Mouse (Mus musculus): Measurements from ENCODE around the gene 3110009E18Rik. TPM values are rescaled to one million over a fixed set of nuclear protein-coding genes. Genes with fewer than 3 reads are reported as not detected.

3110009E18Rik gene
- polyA plus RNA-seq, 1 experiment from 2014 or later: 22.2 TPM

GRCm38 (mm10) chr1:120190946-120191345 lies 70.0 kb downstream of the 3110009E18Rik start:
- no peaks in the 10 kb centered on the region for H3K4me1 ChIP-seq (ENCODE audit: control insufficient read depth, insufficient read depth, low read length)
- no peaks in the 10 kb centered on the region for H3K27me3 ChIP-seq (ENCODE audit: control insufficient read depth, insufficient read depth, low read length)
- H3K4me2 ChIP-seq (replicated peaks; ENCODE audit: low read depth, low read length): no peak overlapping the region
- H3K9me3 ChIP-seq (ENCODE audit: control insufficient read depth, low read length): peaks cover 4% of the 10 kb centered on the region; the same call in 1 of the 2 replicates
- H3K36me3 ChIP-seq (ENCODE audit: control insufficient read depth, insufficient read depth, low read length): no peaks in the 10 kb centered on the region
- 85% methylated on average over 6 of the region's 6 CpGs for WGBS
- H3K27ac ChIP-seq (ENCODE audit: low read depth, low read length): no peak overlapping the region
- H3K9ac ChIP-seq (ENCODE audit: low read depth, low read length): no peak overlapping the region
- H3K4me3 ChIP-seq (ENCODE audit: low read length): no peak overlapping the region
- ATAC-seq (ENCODE audit: low FRiP score, low TSS enrichment): no peak

- no peak overlapping the region for H3K4me3 ChIP-seq (ENCODE audit: low read length)
- H3K36me3 ChIP-seq (ENCODE audit: control insufficient read depth, insufficient read depth, low read length): no peaks in the 10 kb centered on the region
- H3K27ac ChIP-seq (ENCODE audit: low read depth, low read length): no peak overlapping the region
- H3K27me3 ChIP-seq (ENCODE audit: control insufficient read depth, insufficient read depth, low read length): no peaks in the 10 kb centered on the region
- WGBS: 75% methylated on average over 6 of the region's 6 CpGs
- no peak overlapping the region for H3K4me2 ChIP-seq (replicated peaks; ENCODE audit: low read depth, low read length)
- no peaks in the 10 kb centered on the region for H3K4me1 ChIP-seq (ENCODE audit: control insufficient read depth, insufficient read depth, low read length)
- ATAC-seq (ENCODE audit: low FRiP score, low TSS enrichment): no peak
- H3K9me3 ChIP-seq (ENCODE audit: control insufficient read depth, low read length): peaks cover 4% of the 10 kb centered on the region; the same call in 1 of the 2 replicates
- H3K9ac ChIP-seq (ENCODE audit: low read depth, low read length): no peak overlapping the region
These were observed 71.3 kb downstream of the 3110009E18Rik start for GRCm38 (mm10) chr1:120192321-120192720.

- H3K9me3 ChIP-seq (ENCODE audit: control insufficient read depth, low read length): peaks cover 4% of the 10 kb centered on the region; the same call in 1 of the 2 replicates
- ATAC-seq (ENCODE audit: low FRiP score, low TSS enrichment): no peak
- H3K9ac ChIP-seq (ENCODE audit: low read depth, low read length): no peak overlapping the region
- H3K4me3 ChIP-seq (ENCODE audit: low read length): no peak overlapping the region
- H3K4me2 ChIP-seq (replicated peaks; ENCODE audit: low read depth, low read length): no peak overlapping the region
- H3K27ac ChIP-seq (ENCODE audit: low read depth, low read length): no peak overlapping the region
- H3K4me1 ChIP-seq (ENCODE audit: control insufficient read depth, insufficient read depth, low read length): no peaks in the 10 kb centered on the region
- no peaks in the 10 kb centered on the region for H3K27me3 ChIP-seq (ENCODE audit: control insufficient read depth, insufficient read depth, low read length)
- H3K36me3 ChIP-seq (ENCODE audit: control insufficient read depth, insufficient read depth, low read length): no peaks in the 10 kb centered on the region
- WGBS: 90% methylated on average over 10 of the region's 10 CpGs
These were observed 72.6 kb downstream of the 3110009E18Rik start for GRCm38 (mm10) chr1:120193586-120193985.

- Histone ChIP-seq H3K4me3 (ENCODE audit: low read length) (no peak overlapping the region), H3K9ac (ENCODE audit: low read depth, low read length) (no peak overlapping the region), H3K9me3 (ENCODE audit: control insufficient read depth, low read length) (peaks cover 4% of the 10 kb centered on the region; the same call in 1 of the 2 replicates), H3K27ac (ENCODE audit: low read depth, low read length) (no peak overlapping the region), H3K4me2 (replicated peaks; ENCODE audit: low read depth, low read length) (no peak overlapping the region), H3K27me3 (ENCODE audit: control insufficient read depth, insufficient read depth, low read length) (no peaks in the 10 kb centered on the region), H3K36me3 (ENCODE audit: control insufficient read depth, insufficient read depth, low read length) (no peaks in the 10 kb centered on the region), H3K4me1 (ENCODE audit: control insufficient read depth, insufficient read depth, low read length) (no peaks in the 10 kb centered on the region)
- 58% methylated on average over 5 of the region's 5 CpGs for WGBS
- ATAC-seq (ENCODE audit: low FRiP score, low TSS enrichment): no peak
These were observed 75.0 kb downstream of the 3110009E18Rik start for GRCm38 (mm10) chr1:120195947-120196346.

- Histone ChIP-seq H3K4me3 (ENCODE audit: low read length) (no peak overlapping the region), H3K36me3 (ENCODE audit: control insufficient read depth, insufficient read depth, low read length) (no peaks in the 10 kb centered on the region), H3K27me3 (ENCODE audit: control insufficient read depth, insufficient read depth, low read length) (no peaks in the 10 kb centered on the region), H3K27ac (ENCODE audit: low read depth, low read length) (no peak overlapping the region), H3K9ac (ENCODE audit: low read depth, low read length) (no peak overlapping the region), H3K4me2 (replicated peaks; ENCODE audit: low read depth, low read length) (no peak overlapping the region), H3K9me3 (ENCODE audit: control insufficient read depth, low read length) (no peaks in the 10 kb centered on the region), H3K4me1 (ENCODE audit: control insufficient read depth, insufficient read depth, low read length) (no peaks in the 10 kb centered on the region)
- 92% methylated on average over 2 of the region's 2 CpGs for WGBS
- no peak for ATAC-seq (ENCODE audit: low FRiP score, low TSS enrichment)
These were observed 75.7 kb downstream of the 3110009E18Rik start for GRCm38 (mm10) chr1:120196724-120197123.

- Histone ChIP-seq H3K36me3 (ENCODE audit: control insufficient read depth, insufficient read depth, low read length) (no peaks in the 10 kb centered on the region), H3K27ac (ENCODE audit: low read depth, low read length) (no peak overlapping the region), H3K27me3 (ENCODE audit: control insufficient read depth, insufficient read depth, low read length) (no peaks in the 10 kb centered on the region), H3K4me3 (ENCODE audit: low read length) (no peak overlapping the region), H3K9me3 (ENCODE audit: control insufficient read depth, low read length) (no peaks in the 10 kb centered on the region), H3K4me1 (ENCODE audit: control insufficient read depth, insufficient read depth, low read length) (no peaks in the 10 kb centered on the region), H3K4me2 (replicated peaks; ENCODE audit: low read depth, low read length) (no peak overlapping the region), H3K9ac (ENCODE audit: low read depth, low read length) (no peak overlapping the region)
- WGBS: 20% methylated on average over 5 of the region's 5 CpGs
- ATAC-seq (ENCODE audit: low FRiP score, low TSS enrichment): peak; percentile 78
These were observed 76.2 kb downstream of the 3110009E18Rik start for GRCm38 (mm10) chr1:120197189-120197588.

- Histone ChIP-seq H3K9ac (ENCODE audit: low read depth, low read length) (no peak overlapping the region), H3K27ac (ENCODE audit: low read depth, low read length) (no peak overlapping the region), H3K36me3 (ENCODE audit: control insufficient read depth, insufficient read depth, low read length) (no peaks in the 10 kb centered on the region), H3K9me3 (ENCODE audit: control insufficient read depth, low read length) (no peaks in the 10 kb centered on the region), H3K27me3 (ENCODE audit: control insufficient read depth, insufficient read depth, low read length) (no peaks in the 10 kb centered on the region), H3K4me2 (replicated peaks; ENCODE audit: low read depth, low read length) (no peak overlapping the region), H3K4me1 (ENCODE audit: control insufficient read depth, insufficient read depth, low read length) (no peaks in the 10 kb centered on the region), H3K4me3 (ENCODE audit: low read length) (no peak overlapping the region)
- WGBS: 70% methylated on average over 3 of the region's 3 CpGs
- ATAC-seq (ENCODE audit: low FRiP score, low TSS enrichment): no peak
These were observed 77.2 kb downstream of the 3110009E18Rik start for GRCm38 (mm10) chr1:120198151-120198550.

- Histone ChIP-seq H3K4me1 (ENCODE audit: control insufficient read depth, insufficient read depth, low read length) (no peaks in the 10 kb centered on the region), H3K9ac (ENCODE audit: low read depth, low read length) (no peak overlapping the region), H3K9me3 (ENCODE audit: control insufficient read depth, low read length) (no peaks in the 10 kb centered on the region), H3K27me3 (ENCODE audit: control insufficient read depth, insufficient read depth, low read length) (no peaks in the 10 kb centered on the region), H3K27ac (ENCODE audit: low read depth, low read length) (no peak overlapping the region), H3K4me2 (replicated peaks; ENCODE audit: low read depth, low read length) (no peak overlapping the region), H3K4me3 (ENCODE audit: low read length) (no peak overlapping the region), H3K36me3 (ENCODE audit: control insufficient read depth, insufficient read depth, low read length) (no peaks in the 10 kb centered on the region)
- no peak for ATAC-seq (ENCODE audit: low FRiP score, low TSS enrichment)
- WGBS: 80% methylated on average over 4 of the region's 4 CpGs
These were observed 78.0 kb downstream of the 3110009E18Rik start for GRCm38 (mm10) chr1:120198942-120199341.

- Histone ChIP-seq H3K4me3 (ENCODE audit: low read length) (no peak overlapping the region), H3K4me2 (replicated peaks; ENCODE audit: low read depth, low read length) (no peak overlapping the region), H3K9me3 (ENCODE audit: control insufficient read depth, low read length) (no peaks in the 10 kb centered on the region), H3K4me1 (ENCODE audit: control insufficient read depth, insufficient read depth, low read length) (no peaks in the 10 kb centered on the region), H3K27me3 (ENCODE audit: control insufficient read depth, insufficient read depth, low read length) (no peaks in the 10 kb centered on the region), H3K27ac (ENCODE audit: low read depth, low read length) (no peak overlapping the region), H3K36me3 (ENCODE audit: control insufficient read depth, insufficient read depth, low read length) (no peaks in the 10 kb centered on the region), H3K9ac (ENCODE audit: low read depth, low read length) (no peak overlapping the region)
- ATAC-seq (ENCODE audit: low FRiP score, low TSS enrichment): no peak
- 75% methylated on average over 3 of the region's 3 CpGs for WGBS
These were observed 81.6 kb downstream of the 3110009E18Rik start for GRCm38 (mm10) chr1:120202542-120202941.

All from kidney, embryonic 14.5 days (tissue).